Mouse (Mus musculus) liver, embryonic 13.5 days (tissue): ENCODE data around the gene Sgsm3. TPM values are rescaled to one million over a fixed set of nuclear protein-coding genes. Genes with fewer than 3 reads are reported as not detected.

Source experiments
- ATAC-seq: fragments of 200-750 bp; cut with Nextera tagmentation; 2 replicates; pipeline ENCODE4 v1.8.0; 2017; ENCODE audit warnings: low read depth, mild to moderate bottlenecking, moderate number of reproducible peaks, moderate library complexity
- DNase-seq: peaks from one replicate; pipeline ENCODE4 v3.0.0; 2022
- H3K27ac ChIP-seq: fragments of 300-500 bp; sonication (generic); 2 replicates; pipeline ENCODE4 v1.5.1; 2015; ENCODE audit warnings: moderate library complexity, mild to moderate bottlenecking, inconsistent platforms
- H3K27me3 ChIP-seq: fragments of 300-500 bp; sonication (generic); 2 replicates; pipeline ENCODE4 v1.6.1; 2015; ENCODE audit warnings: mild to moderate bottlenecking, inconsistent platforms
- H3K36me3 ChIP-seq: fragments of 300-500 bp; sonication (generic); 2 replicates; pipeline ENCODE4 v1.6.1; 2015; ENCODE audit warnings: mild to moderate bottlenecking, inconsistent platforms
- H3K4me1 ChIP-seq: fragments of 300-500 bp; sonication (generic); replicated peaks from 2 replicates; pipeline ENCODE4 v1.6.1; 2015; ENCODE audit warnings: inconsistent platforms
- H3K4me2 ChIP-seq: fragments of 300-500 bp; sonication (generic); 2 replicates; pipeline ENCODE4 v1.6.1; 2015; ENCODE audit warnings: inconsistent platforms, mild to moderate bottlenecking, moderate library complexity
- H3K4me3 ChIP-seq: fragments of 300-500 bp; sonication (generic); replicated peaks from 2 replicates; pipeline ENCODE4 v1.5.1; 2015; ENCODE audit warnings: mild to moderate bottlenecking, inconsistent platforms
- H3K9ac ChIP-seq: fragments of 300-500 bp; sonication (generic); 2 replicates; pipeline ENCODE4 v1.6.1; 2015; ENCODE audit warnings: mild to moderate bottlenecking, inconsistent platforms
- H3K9me3 ChIP-seq: fragments of 300-500 bp; sonication (generic); replicated peaks from 2 replicates; pipeline ENCODE4 v1.6.1; 2016; ENCODE audit warnings: inconsistent platforms
- WGBS: fragments of 180-500 bp; shearing (Covaris S2); methylation state at CpG from one replicate; pipeline ENCODE4 v1.1.7; 2015; ENCODE audit not compliant: insufficient replicate concordance; 5-methylcytosine and 5-hydroxymethylcytosine counted together
- polyA plus RNA-seq: library from polyadenylated mRNA; unstranded; fragments of >200 nt; fragmentation: Nextera tagmentation; extraction: Ambion mirVana; gene quantifications from 2 replicates; pipeline ENCODE4 v1.2.1, GENCODE M21; 2015

Sgsm3 gene
- polyA plus RNA-seq, 1 experiment from 2014 or later: 12.9 TPM

DNA sequence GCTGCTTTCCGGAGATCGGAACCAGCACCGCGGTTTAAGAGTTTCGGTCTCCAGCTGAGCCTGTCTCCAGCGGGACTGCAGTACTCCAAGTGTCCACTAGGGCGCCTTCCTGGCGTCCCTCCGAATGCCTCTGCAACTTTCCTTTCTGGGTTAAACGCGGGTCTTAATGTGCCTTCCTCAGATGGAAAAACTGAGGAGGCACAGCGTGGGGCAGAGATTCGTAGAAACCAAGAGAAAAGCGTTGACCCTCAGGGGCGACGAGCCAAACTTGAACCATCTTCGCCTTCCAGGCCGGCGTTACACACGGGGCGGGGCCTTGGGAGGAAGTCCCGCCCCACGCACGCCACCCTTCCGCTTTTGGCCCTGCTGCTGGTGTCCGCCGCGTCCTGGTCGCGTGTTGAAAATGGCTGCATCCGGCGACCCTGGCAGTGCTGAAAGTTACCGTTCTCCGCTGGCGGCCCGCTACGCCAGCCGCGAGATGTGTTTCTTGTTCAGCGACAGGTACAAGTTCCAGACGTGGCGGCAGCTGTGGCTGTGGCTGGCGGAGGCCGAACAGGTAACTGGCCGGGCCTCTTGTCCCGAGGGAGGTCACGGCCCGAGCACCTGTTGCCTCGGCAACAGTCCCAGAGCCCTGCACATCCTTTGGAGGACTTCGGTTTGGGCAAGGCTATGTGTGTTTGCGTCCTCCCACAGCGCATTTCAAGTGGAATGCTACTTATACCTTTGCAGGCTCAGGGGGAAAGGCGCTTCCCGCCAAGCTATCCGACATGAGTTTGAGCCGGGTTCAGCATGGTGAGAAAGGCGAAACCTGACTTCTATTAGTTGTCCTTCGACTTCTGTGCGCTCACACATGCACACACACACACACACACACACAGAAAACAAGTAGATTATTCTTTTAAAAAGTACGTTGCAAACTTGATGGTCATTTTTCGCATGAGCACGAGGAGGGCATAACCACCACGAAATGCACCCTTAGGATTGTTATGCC lies 29.1 kb upstream of the Sgsm3 start, which contains the start of gene Adsl:
Gene Adsl, plus strand, starts transcription at position 346 of the 991 bp plus-strand sequence.
- peak within 1 kb of the TSS; percentile 84 for H3K4me2 ChIP-seq
- H3K9ac ChIP-seq: peak within 1 kb of the TSS; percentile 87
- peak within 1 kb of the TSS; percentile 79 for H3K4me3 ChIP-seq
- WGBS: under 1% methylated on average over 63 of the region's 63 CpGs
- H3K9me3 ChIP-seq: no peaks in the 10 kb centered on the region
- ATAC-seq: peak; percentile 93
- H3K4me1 ChIP-seq: peaks cover 33% of the 10 kb centered on the region
- DNase-seq: peak; percentile 85
- H3K27ac ChIP-seq: peak within 1 kb of the TSS; percentile 67
- peaks cover 26% of the 10 kb centered on the region for H3K36me3 ChIP-seq
- H3K27me3 ChIP-seq: no peaks in the 10 kb centered on the region

DNA sequence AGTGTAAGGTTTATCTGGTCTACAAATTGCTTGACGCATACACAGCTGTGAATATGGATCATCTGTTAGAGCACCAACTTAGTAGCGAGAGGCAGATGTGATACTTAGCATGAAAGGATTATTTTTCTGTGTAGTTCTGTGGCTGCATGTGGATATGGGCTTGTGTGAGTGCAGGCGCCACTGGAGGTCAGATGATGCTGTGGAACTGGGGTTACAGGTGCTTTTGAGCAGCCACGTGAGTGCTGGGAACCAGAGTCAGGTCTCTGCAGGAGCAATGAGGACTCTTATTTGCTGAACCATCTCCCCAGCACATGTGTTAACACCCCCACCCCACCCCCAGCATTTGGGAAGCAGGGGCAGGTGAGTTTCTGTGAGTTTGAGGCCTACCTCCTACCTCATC lies 28.1 kb upstream of the Sgsm3 start:
- Histone ChIP-seq H3K9me3 (no peaks in the 10 kb centered on the region), H3K36me3 (peaks cover 36% of the 10 kb centered on the region), H3K27me3 (no peaks in the 10 kb centered on the region), H3K4me1 (peaks cover 33% of the 10 kb centered on the region), H3K4me3 (peak overlapping the region; percentile 79), H3K9ac (peak overlapping the region; percentile 87), H3K27ac (peak overlapping the region; percentile 67), H3K4me2 (peak overlapping the region; percentile 84)
- ATAC-seq (no peak), DNase-seq (no peak)
- WGBS: 29% methylated on average over 4 of the region's 4 CpGs

DNA sequence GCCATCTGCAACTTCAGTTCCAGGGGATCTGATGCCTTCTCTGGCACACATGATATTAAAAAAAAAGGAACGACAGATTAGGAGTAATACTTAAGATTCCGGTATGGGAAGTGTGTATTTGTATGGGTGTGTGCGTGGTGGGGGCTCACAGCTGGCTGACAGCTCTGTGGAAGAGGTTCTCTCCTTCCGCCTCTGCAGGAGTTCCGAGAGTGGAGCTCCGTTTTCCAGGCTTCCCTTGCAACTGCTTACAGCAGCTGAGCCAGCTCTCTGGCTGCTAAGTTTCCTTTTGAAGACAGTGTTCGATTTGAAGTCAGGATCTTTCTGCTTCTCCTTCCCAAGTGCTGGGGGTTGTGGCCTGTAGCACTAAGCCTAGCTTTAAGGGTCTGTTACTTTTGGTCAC lies 27.5 kb upstream of the Sgsm3 start:
- no peak overlapping the region for H3K27ac ChIP-seq
- no peak for ATAC-seq
- H3K9me3 ChIP-seq: no peaks in the 10 kb centered on the region
- H3K9ac ChIP-seq: peak overlapping the region; percentile 87
- H3K4me2 ChIP-seq: peak overlapping the region; percentile 84
- WGBS: 71% methylated on average over 7 of the region's 7 CpGs
- H3K4me1 ChIP-seq: peaks cover 29% of the 10 kb centered on the region
- H3K4me3 ChIP-seq: peak overlapping the region; percentile 79
- H3K27me3 ChIP-seq: no peaks in the 10 kb centered on the region
- H3K36me3 ChIP-seq: peaks cover 42% of the 10 kb centered on the region
- DNase-seq: no peak

GRCm38 (mm10) chr15:80953971-80954370 lies 23.6 kb upstream of the Sgsm3 start:
- Histone ChIP-seq H3K9me3 (no peaks in the 10 kb centered on the region), H3K4me1 (peaks cover 14% of the 10 kb centered on the region)
- 75% methylated on average over 9 of the region's 9 CpGs for WGBS

DNA sequence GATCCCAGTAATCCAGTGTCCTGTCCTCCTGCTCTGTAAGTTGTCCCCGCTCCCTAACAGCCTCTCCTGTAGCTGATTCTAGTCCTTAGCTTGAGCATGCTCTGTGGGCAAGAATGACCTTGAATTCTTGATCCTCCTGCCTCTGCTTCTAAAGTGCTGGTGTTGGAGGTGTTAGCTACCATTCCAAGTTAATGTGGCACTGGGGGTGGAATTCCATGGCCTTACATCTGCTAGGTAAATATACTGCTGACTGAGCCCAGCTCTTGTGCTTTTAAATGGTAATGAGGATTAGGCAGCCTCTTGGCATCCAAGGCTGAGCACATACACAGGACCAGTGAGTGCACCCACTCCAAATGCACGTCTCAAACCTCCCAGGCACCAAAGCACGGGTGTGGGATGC lies 22.7 kb upstream of the Sgsm3 start:
- Histone ChIP-seq H3K9ac (no peak overlapping the region), H3K4me3 (no peak overlapping the region), H3K36me3 (peaks cover 86% of the 10 kb centered on the region), H3K27me3 (no peaks in the 10 kb centered on the region), H3K9me3 (no peaks in the 10 kb centered on the region), H3K4me2 (no peak overlapping the region), H3K4me1 (peaks cover 5% of the 10 kb centered on the region), H3K27ac (no peak overlapping the region)
- 77% methylated on average over 3 of the region's 3 CpGs for WGBS
- DNase-seq: no peak
- no peak for ATAC-seq

More at GRCm38 (mm10) chr15:80953971-80954370, 23.6 kb upstream of the Sgsm3 start:
- ATAC-seq (no peak), DNase-seq (no peak)
- H3K27ac ChIP-seq: no peak overlapping the region
- no peak overlapping the region for H3K9ac ChIP-seq
- H3K4me2 ChIP-seq: no peak overlapping the region
- no peaks in the 10 kb centered on the region for H3K27me3 ChIP-seq
- H3K4me3 ChIP-seq: no peak overlapping the region
- peaks cover 78% of the 10 kb centered on the region for H3K36me3 ChIP-seq

DNA sequence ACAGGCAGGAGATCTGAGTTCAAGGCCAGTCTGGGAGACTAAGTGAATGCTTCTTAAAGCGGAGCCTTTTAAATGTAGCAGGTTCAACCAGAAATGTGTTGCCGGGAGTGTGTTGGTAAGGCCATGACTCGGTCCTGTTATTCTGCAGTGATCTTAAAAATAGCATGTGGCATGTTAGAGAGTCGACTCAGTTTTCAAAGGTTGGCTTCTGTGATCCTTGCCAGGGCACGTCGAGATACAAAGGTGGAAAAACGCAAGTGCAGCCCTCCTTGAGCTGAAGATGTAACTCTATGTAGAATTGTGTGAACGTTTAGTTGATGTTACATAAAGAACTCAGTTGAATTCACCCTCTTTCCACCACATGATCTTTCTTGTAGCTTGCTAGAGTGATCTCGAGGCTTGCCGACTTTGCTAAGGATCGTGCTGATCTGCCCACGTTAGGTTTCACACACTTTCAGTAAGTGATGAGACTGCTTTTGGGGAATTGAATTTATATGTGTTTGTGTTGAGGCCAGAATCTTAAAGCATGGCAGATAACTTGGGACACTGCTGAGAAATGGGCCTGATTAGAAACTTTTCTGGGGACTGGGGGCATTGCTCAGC lies 21.6 kb upstream of the Sgsm3 start:
- Histone ChIP-seq H3K4me2 (no peak overlapping the region), H3K4me1 (no peaks in the 10 kb centered on the region), H3K9me3 (no peaks in the 10 kb centered on the region), H3K9ac (no peak overlapping the region), H3K27ac (no peak overlapping the region), H3K4me3 (no peak overlapping the region), H3K36me3 (peaks cover 87% of the 10 kb centered on the region), H3K27me3 (no peaks in the 10 kb centered on the region)
- no peak for DNase-seq
- WGBS: 81% methylated on average over 12 of the region's 12 CpGs
- ATAC-seq: no peak

- H3K36me3 ChIP-seq: peaks cover 57% of the 10 kb centered on the region
- no peak overlapping the region for H3K27ac ChIP-seq
- no peak overlapping the region for H3K9ac ChIP-seq
- peaks cover 13% of the 10 kb centered on the region for H3K4me1 ChIP-seq
- H3K4me2 ChIP-seq: no peak overlapping the region
- ATAC-seq (no peak), DNase-seq (no peak)
- no peaks in the 10 kb centered on the region for H3K27me3 ChIP-seq
- no peak overlapping the region for H3K4me3 ChIP-seq
- 73% methylated on average over 1 of the region's 1 CpGs for WGBS
- no peaks in the 10 kb centered on the region for H3K9me3 ChIP-seq
These were observed 8.2 kb upstream of the Sgsm3 start for GRCm38 (mm10) chr15:80969371-80969770.

DNA sequence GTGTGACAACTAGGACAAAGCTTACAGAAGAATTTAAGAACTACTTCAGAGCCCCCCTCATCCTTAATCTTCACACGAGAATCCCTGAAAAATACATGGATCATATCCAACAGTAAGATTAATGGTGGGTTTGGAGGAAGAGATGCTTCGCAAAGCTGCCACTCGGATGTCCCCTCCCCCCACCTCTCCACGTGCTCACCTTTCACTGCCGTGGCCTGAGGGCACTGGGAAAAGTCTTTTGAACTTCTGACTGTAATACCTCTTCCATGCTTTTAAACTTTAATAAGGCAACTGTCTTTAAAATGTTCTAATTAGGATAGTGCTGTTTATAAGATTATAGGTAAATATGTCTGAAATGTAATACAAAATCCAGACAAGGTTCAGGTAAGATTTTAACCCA lies 3.3 kb upstream of the Sgsm3 start:
- Histone ChIP-seq H3K27ac (no peak overlapping the region), H3K4me3 (no peak overlapping the region), H3K4me2 (no peak overlapping the region), H3K9ac (no peak overlapping the region), H3K4me1 (peaks cover 34% of the 10 kb centered on the region), H3K36me3 (peaks cover 14% of the 10 kb centered on the region), H3K9me3 (no peaks in the 10 kb centered on the region), H3K27me3 (no peaks in the 10 kb centered on the region)
- DNase-seq (no peak), ATAC-seq (no peak)
- WGBS: 47% methylated on average over 5 of the region's 5 CpGs

DNA sequence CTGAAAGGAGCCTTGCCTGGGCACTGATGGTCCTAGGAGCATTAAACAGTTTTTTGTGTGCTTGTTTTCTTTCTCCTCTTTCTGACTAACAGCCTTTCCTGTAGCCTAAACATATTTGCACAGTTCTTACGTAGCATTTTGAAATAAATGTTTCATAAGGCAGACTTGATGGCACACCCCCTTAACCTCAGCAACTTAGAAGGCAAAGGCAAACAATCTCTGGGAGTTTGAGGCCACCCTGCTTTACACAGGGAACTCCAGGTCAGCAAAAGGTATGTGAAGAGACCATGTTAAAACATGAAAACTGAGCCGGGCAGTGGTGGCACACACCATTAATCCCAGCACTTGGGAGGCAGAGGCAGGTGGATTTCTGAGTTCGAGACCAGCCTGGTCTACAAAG lies 1.9 kb upstream of the Sgsm3 start:
- Histone ChIP-seq H3K4me3 (no peak overlapping the region), H3K9me3 (no peaks in the 10 kb centered on the region), H3K27me3 (no peaks in the 10 kb centered on the region), H3K4me2 (no peak overlapping the region), H3K36me3 (0 out of 2 replicates have a peak, but pooled peaks cover under 1% of the 10 kb centered on the region), H3K27ac (no peak overlapping the region), H3K9ac (no peak overlapping the region), H3K4me1 (peaks cover 47% of the 10 kb centered on the region)
- no peak for ATAC-seq
- 67% methylated on average over 3 of the region's 3 CpGs for WGBS
- DNase-seq: no peak

GRCm38 (mm10) chr15:80979611-80980010 lies 2.0 kb downstream of the Sgsm3 start:
- ATAC-seq: no peak
- no peak overlapping the region for H3K4me3 ChIP-seq
- DNase-seq: no peak
- H3K9me3 ChIP-seq: no peaks in the 10 kb centered on the region
- no peak overlapping the region for H3K9ac ChIP-seq
- no peaks in the 10 kb centered on the region for H3K27me3 ChIP-seq
- peaks cover 46% of the 10 kb centered on the region for H3K4me1 ChIP-seq
- no peak overlapping the region for H3K27ac ChIP-seq
- 63% methylated on average over 4 of the region's 4 CpGs for WGBS
- H3K4me2 ChIP-seq: peak overlapping the region; percentile 94
- no peaks in the 10 kb centered on the region for H3K36me3 ChIP-seq

DNA sequence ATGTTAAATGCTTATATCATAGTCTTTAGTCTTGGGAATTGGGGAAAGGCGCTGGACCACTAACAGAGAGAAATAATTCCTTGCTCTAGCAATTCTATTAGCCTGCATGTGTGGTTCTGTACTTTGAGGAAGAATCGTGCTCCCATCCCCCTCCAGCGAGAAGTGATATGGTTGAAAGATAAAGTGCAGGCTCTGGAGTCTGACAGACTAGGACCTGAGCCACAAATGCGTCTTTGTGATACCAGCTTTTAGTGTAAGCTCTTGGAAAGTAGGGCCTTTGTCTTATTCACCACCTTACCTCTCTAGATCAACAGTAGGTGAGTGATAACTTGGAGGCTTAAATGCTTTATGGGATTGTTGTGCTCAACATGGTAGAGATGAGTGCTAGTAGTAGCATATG lies 3.6 kb downstream of the Sgsm3 start:
- no peaks in the 10 kb centered on the region for H3K36me3 ChIP-seq
- peak; percentile 70 for ATAC-seq
- H3K27ac ChIP-seq: no peak overlapping the region
- H3K4me2 ChIP-seq: 0 out of 2 replicates have a peak overlapping the region, but pooled peaks have one; percentile 3
- WGBS: 27% methylated on average over 4 of the region's 4 CpGs
- peak; percentile 33 for DNase-seq
- H3K27me3 ChIP-seq: no peaks in the 10 kb centered on the region
- H3K9ac ChIP-seq: no peak overlapping the region
- peaks cover 46% of the 10 kb centered on the region for H3K4me1 ChIP-seq
- H3K4me3 ChIP-seq: no peak overlapping the region
- no peaks in the 10 kb centered on the region for H3K9me3 ChIP-seq
